Mouse (Mus musculus): ENCODE measurements at regions not wholly inside any gene's neighbourhood (a gene's known extent, or its start where the extent isn't known, plus 50 kb on each side); places are given as distances from the start of the nearest gene placed in this dataset.

DNA sequence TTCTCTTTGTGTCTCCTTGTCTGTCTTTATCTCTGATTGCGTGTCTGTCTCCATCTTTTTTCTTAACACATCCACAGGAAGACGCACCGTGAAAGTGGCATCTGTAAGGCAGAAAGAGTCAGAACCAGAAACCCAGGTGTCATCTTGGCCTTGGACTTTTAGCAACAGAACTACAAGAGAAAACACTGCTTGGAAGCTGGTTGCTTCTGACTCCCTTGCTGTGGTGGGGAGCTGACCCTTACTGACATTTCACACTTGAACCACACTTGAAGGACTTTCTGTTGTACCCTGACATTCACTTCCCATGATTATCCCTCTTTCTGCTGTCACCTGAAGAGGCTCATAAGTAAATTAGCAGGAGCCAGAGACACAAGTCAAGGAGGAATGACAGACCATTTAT, 180.6 kb downstream of the Irx2 start:
- DNase-seq, result no peak

DNA sequence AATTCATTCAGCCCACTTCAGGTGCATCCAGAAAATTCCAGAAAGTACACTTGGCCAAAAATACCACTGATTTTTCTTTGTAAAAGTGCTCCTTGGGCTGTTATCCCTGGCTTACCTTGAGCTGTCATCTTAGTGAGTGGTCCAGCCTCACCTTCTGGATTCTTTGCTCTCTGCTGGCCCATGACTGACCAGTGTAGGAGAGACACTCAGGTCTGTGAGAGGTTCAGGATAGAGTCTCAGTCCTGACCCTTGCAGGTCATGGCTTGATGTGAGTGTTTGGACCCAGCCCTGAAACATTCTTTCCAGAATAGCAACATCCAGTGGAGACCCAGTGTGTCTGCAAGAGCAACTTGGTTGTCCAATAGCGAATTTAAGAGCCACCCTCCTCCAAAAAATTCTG, 182.0 kb downstream of the Irx2 start:
- DNase-seq, result no peak

DNA sequence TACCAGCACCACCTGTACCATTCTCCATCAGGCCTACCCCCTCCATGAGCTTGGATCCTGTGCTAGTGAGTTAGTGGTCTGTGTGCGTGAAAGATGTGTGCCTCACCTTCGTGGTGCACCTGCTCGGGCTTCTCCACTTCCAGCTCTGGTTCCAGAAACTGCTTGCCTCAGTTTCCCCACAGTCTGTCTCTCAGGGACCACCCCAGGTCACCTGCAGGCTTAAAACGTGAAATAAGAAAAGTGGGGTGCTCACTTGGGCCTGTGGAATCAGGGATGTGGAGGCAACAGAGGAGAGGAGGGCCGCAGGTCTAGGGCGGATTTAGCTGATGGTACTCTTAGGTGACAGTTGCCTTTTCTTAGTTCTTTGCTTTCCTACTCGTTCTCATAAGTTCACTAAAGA, 186.0 kb downstream of the Irx2 start:
- DNase-seq, result no peak

DNA sequence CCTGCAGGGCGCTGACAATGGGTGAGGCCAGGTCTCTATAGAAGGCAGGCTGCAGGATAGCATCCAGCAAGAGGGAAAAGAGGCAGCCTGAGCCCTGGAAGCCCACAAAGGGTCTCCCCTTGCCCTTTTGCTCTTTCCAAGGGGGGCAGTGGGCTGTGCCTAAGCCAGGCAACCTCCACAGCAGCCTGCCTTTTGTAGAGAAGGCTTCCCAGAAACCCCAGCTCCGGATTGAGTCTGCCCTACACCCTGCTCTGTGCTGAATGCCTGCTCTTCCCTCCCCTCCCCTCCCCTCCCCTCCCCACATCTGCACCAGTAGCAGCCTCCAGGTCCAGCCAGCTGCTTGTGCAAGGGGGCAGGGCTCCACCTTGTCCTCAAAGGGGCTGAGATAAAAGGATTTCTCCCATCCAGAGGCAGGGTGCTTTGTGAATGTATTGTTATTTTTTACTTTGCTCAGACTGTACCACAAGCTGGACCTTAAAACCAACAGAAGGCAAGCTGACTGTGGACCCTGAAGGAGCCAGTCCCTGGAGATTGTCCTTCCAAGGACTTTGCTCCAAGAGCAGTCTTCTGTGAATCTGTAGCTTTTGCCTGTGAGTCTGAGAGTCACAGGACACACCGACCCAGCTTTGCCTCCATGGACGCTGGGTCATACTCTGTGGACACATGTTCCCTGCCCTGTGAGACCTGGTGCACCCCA, 186.8 kb downstream of the Irx2 start:
- DNase-seq, result no peak

DNA sequence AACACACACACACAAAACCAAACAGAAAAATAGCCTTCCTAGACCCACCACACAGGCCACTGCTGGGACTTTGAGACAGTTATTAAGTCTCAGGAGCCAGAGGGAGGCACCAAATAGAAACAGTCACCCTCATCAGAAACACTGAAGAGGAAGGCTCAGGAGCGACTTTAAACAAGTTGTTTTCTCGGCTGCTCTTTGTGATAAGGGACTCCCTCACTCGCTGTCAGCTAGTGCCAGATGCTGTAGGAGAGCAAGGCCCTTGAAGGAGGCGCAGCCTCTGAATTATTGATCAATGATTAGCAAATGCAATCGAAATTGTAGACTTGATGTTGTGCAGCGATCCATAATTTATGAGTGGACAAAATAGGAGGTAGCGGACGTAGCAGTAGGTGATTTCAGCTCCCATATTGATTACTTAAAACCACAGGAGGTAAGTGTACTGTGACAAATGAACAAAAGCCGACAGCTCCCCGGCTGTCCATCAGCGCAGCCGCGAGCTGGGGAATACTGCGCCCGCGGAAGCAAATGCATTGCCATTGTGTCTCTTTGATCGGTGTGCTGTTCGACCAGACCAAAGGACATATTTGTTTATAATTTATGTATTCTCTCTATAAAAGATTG, 187.4 kb downstream of the Irx2 start:
- DNase-seq, result no peak

DNA sequence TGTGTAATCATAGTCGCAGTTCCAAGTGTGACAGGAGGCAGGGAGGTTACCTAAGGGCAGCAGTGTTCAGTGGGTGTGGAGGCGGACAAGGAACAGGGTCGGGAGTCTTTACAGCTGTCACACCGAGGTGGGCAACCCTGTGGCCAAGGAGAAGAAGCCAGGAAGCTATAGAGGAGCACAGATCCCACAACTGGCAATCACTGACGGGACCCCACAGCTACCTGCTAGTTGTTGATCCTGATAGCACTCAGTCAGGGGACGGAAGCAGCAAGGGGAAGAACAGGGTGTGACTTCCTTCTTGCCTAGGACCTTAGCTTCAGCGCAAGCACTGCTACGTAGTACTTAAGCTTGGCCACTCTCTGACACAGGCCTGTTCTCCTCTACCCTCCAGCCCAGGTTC, 188.2 kb downstream of the Irx2 start:
- no peak for DNase-seq

DNA sequence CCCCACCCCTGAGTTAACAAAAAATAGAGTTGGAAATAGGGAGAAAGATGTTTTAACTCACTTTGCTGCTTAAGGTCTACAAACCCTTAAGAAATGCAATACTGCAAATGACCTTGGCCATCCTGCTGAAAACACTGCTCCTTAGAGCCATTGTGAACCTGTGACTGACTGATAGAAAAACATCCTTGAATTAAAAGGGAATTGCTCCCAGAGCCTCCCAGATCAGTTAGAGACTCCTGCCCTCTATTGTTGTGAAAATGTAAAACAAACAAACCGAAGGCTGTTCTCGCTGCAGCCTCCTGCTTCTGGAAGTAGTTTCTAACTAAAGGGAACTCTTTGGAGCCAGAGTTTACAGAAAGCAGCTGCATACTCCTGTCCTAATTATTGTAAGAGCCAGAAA, 188.9 kb downstream of the Irx2 start:
- DNase-seq, result no peak

DNA sequence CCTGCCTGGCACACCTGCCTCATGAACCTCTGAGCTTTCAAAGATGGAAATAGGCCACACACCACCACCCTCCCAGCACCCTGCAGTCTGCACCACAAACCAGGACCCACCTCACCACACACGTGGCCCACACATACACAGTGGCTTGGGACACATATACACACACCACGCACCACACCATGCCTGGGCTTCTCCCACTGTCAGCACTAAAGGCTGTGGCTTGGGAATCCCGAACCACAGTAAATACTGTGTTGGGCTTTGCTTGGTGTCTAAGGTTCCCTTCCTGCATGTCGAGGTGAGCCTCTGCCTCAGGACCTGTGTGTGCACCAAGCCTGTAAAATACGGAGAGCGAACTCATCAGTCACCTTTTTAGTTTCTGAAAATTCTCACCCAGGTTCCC, 189.3 kb downstream of the Irx2 start:
- no peak for DNase-seq

DNA sequence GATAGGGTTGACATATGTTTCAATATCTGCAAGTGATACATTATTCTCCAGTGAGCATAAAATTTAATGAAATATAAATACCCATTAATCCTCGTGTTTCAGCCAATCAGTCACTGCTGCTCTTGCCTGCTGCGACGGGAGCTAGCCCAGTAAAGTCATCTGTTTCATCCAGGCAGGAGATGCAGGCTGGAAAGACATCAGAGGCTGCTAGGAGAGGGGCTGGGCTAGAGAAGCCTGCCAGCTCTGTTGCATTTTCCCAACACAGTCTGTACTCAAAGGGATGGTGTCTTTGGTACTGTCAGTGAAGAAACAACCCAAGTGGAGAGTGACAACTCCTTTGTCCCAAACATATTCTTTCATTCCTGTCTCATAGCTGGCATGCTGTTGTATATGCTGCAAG, 198.0 kb downstream of the Irx2 start:
- no peak for DNase-seq

DNA sequence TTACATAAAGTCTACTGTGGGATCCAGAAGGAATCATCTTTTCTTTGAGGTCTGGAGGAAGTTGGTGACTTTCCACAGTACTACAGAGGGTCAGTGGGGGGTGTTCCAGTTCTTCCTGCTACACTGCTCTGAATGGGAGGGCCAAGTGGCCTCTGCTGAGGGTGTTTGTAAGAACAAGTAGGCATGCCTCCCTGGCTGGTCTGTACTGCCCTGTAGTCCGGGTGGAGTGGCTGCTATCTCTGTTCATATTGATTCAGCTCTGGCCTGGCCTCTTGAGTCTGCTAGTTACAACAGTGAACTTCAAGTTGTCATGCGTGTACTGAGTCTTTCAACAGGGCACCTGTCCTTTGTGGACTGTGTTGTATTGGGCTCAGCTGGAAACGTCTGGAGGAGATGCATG, 200.7 kb downstream of the Irx2 start:
- no peak for DNase-seq

DNA sequence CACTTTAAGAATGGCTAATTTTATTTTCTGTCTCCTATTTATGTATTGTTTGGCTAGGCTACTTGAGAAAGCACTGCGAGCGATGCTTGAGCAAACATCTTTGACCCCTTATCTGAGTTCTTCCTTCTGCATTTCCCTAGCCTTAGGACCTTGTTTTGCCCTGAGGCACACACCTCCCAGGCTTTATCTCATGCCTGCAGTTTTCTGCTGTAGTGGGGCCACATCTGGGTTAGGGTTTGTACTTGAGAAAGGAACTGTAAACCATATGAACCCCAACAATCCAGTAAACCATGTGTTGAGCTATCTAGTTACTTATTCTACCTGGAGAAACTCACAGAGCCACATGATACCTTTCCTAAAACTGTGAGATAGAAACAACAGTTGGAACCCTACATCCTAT, 204.7 kb downstream of the Irx2 start:
- no peak for DNase-seq

DNA sequence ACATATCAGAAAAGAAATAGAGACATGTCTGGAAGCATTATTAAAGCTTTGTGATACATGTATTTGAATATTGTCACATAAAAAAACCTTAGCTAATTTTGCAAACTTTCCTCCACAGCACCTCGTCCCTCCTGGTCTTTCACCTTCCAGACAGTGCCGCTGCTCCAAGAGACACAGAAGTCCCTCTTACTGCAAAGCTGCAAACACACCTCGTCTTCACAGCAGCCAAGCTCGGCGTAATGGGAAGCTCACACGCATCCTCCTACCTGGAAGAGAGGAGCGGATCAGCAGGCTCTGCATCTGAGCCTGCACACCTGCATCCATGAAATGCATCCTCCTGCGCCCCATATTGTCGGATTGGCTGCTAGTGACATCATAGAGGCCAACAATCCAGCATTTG, 208.4 kb downstream of the Irx2 start:
- no peak for DNase-seq

DNA sequence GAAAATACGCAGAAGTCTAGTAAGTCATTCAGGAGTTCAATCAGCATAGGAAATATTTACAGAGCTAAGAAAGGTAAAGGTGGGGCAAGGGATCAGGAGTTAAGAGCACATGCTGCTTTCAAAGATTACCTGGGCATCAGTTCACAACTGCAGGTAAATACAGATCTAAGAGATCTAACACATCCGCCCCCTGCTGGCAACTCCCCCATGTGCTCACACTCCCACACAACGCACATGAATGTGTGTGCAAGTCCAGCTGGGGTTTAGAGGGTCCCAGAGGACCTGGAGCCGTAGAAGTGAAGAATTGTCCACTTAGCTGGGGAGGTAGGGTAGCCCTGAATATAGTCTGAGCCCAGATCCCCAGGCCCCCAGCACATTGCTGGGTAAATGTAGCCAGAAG, 219.5 kb downstream of the Irx2 start:
- DNase-seq, result no peak

DNA sequence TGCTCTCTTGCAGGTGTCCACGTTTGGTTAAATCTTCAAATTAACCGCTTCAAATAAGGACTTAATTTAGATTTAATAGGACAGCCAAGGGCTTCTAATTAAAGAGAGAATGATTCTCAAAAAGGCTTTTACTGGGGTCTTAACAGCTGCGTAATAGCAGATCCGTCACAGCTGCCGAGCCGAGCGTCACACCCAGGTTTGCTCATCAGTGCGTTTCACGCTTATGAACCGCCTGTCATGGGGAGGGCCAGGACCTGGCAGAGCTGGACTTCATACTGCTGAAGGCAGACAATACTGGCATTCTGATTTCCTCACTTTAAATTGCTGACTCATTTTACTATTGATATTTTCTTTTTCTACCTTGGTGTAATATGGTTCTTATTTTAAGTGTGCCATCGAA, 221.2 kb downstream of the Irx2 start:
- no peak for DNase-seq

DNA sequence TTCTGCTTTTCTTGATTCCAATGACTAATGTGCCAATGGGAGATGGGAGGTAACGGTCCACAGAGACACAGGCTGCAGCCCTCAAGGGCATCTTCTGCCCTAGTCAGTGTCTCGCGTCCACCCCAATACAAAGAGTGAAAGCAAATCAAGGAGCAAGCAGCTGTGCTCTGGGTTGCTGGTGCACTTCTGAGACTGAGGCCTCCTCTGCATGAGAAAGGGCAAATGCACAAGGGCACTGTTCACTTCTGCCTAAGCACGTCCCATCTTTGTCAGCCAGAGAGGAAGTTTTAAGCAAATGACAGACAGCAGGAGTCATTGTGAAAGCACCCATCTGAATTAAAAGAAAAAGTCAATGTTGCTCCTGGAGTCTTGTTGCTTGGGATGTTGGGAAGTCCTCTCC, 224.3 kb downstream of the Irx2 start:
- DNase-seq, result no peak

DNA sequence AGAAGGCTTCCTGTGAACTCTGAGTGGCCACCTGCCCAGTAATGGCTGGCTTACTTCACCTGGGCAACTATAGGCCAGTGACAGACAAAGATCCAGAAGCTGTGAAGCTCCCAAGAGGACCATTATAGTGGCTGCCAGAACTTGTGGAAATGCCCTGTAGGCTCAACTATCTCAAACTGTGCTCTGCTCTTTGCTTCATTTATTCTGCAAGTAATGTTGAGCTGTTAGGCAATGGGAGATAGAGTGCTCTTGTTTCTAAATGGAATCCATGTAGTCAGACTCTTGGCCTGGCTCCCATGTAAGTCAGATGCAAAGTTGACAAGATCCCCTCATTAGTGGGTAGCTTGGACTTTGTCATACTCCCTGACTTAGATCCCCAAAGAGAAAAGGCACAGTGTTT, 247.3 kb downstream of the Irx2 start:
- no peak for DNase-seq

DNA sequence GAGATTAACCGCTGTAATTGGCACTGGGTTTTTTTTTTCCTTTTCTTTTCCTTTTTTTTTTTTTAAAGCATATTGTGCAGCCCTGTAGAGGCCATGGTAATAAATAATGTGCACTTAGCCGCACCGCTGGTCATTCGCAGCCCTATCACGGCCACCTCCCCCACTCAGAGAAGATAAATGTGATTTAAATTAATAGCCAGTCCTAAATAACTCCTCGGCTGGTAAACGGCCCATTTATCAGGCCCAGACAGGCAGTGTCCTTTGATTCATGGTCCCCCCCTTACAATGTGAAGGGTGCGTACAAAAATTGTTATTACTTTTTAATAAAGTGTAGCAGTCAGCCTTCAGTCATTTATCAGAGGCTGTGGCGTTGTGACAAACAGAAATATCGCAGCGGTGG, 266.4 kb downstream of the Irx2 start:
- no peak for DNase-seq

DNA sequence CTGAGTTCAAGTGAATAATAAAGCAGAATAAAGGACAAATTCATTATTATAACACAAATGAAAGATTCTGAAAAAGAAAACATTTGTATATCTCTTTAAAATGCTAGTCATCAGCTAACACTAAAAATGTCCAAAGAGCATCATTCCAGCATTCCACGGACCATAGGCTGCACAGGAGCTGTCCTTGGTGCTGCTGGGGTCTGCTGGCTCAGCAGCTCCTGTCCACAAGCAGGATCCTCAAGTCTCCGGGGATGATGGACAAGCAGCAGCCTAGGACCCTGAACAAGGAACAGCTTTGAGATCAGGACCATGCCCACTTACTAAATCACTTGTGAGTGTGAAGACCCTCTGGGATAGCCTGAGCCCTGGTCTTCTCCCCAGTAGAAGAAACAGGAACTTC, 274.0 kb downstream of the Irx2 start:
- DNase-seq, result no peak

DNA sequence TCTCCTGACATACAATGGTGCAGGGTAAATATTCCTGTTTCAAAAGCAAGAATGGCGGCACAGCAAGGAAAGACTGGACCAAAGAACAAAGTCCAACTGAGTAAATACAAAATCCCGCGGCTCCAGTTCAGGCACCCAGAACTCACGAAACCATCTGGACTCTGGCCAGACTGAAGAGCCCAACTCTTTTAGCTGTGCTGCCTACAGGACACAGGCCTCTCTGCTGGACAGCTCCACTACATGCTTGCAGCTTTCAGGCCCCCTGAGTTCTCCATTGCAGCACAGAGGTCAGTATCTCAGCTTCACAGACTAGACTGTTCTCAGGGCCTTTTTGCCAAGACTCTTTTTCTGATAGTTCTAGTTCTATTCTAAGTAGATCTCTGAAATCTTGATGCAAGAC, 290.3 kb downstream of the Irx2 start:
- no peak for DNase-seq

DNA sequence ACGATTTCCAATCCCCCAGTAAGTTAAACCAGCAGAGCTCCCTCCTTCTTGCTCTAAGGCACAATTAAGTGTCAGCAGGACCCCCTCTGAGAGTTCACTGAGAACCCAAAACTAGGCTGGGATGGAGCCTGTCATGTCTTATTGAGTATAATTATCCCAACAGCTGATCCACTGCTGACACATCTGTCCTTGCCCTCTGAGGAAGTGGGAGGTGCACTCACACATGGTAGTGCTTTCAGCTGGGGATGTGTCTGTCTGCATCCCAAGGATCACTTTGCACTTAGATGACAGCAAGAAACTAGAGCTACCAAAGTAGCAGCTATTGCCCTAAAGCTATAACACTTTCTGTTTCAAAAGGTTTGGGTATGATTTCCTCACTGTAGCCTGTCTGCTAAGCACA, 291.7 kb downstream of the Irx2 start:
- no peak for DNase-seq

DNA sequence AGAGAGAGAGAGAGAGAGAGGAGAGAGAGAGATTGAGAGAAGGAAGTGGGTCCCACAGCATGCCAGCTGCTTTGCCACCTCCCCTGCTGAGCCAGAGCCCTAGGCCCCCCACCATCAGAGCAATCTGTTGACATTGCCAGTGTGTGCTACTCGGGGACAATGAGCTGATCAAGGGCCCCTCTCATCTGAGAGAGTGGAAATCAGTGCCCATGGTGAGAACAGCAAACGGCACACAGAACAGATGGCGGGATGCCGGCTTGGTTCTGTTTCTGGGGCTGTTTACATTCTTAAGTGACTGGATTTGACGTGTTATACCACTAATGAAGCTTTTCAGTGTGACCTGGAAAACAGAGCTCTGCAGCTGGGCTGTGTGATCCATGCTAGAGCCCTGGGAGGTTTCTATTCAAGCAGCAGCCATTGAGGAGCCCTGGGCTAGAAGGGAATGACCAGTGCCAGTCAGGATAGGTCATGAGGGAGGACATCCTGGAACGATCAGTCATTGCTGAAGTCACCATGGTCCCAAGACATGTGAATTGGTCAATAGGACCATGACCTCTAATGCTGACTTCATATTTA, 296.0 kb downstream of the Irx2 start:
- no peak for DNase-seq

DNA sequence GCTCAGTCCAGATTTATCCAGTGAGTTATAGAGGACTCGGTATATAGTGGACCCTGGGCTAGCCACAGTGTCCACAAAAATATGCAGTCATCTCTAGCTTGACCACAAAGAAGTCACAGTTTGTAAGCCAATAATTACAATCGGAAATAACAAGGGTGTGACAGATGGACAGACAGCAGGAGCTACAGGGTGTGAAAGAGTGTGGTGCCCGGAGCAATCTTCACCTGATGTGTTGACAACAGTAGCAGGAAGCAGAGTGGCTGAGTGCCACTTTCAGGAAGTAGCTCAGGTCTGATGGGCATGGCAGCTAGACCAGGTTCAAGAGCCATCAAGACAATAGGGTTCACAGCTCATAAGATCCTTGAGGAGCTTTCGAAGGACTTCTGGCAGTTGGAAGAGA, 308.6 kb downstream of the Irx2 start:
- no peak for DNase-seq

DNA sequence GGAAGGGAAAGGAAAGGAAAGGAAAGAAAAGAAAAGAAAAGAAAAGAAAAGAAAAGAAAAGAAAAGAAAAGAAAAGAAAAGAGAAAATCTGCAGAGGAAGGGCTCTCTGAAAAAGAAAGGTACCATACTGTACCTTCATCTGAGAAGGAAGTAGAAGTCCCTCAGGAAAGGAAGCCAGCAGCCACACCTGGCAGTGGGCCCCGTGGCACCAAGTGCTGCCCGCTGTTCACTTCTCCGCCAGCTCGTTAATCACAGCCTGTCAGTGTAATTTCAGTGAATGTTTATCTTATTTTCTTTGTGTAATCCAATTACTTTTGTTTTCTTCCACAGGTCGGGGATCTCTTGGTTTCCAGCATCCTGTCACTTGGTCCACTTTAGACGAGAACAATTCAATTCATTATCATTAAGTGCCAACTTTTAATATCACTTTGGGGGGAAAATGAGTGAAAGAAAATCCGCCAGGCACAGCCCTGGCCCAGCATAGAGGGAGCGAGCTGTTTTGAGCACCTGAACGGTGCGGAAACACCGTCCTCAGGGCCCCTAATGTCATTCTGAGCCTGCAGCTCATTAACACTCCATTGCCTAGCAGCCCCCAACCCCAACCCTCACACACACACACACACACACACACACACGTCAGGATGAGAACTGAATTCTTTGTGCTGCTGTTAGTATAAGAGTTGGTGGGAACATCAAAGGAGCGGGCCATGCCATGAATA, 309.7 kb downstream of the Irx2 start:
- DNase-seq, result no peak

Data from heart, adult 18-20 months (tissue).